Mouse (Mus musculus) limb, embryonic 10.5 days (tissue): Measurements from ENCODE around the gene Slc6a9. TPM values are rescaled to one million over a fixed set of nuclear protein-coding genes. Genes with fewer than 3 reads are reported as not detected.

Source experiments
- DNase-seq: peaks from one replicate; pipeline ENCODE4 v3.0.0-alpha.2; 2017; ENCODE audit warnings: low spot score
- H3K27ac ChIP-seq: fragments of 300-500 bp; sonication (generic); 2 replicates; pipeline ENCODE4 v1.5.1; 2016; ENCODE audit warnings: mild to moderate bottlenecking
- H3K27me3 ChIP-seq: fragments of 300-500 bp; sonication (generic); 2 replicates; pipeline ENCODE4 v1.6.1; 2016; ENCODE audit warnings: low read depth, mild to moderate bottlenecking; ENCODE audit not compliant: poor library complexity, severe bottlenecking
- H3K36me3 ChIP-seq: fragments of 300-500 bp; sonication (generic); 2 replicates; pipeline ENCODE4 v1.6.1; 2016; ENCODE audit warnings: mild to moderate bottlenecking, moderate library complexity
- H3K4me1 ChIP-seq: fragments of 300-500 bp; sonication (generic); 2 replicates; pipeline ENCODE4 v1.6.1; 2016
- H3K4me3 ChIP-seq: fragments of 300-500 bp; sonication (generic); 2 replicates; pipeline ENCODE4 v1.5.1; 2016; ENCODE audit warnings: mild to moderate bottlenecking, moderate library complexity
- H3K9me3 ChIP-seq: fragments of 300-500 bp; sonication (generic); replicated peaks from 2 replicates; pipeline ENCODE4 v1.6.1; 2016; ENCODE audit warnings: mild to moderate bottlenecking
- WGBS: fragments of 180-500 bp; shearing (Covaris S2); methylation state at CpG from one replicate; pipeline ENCODE4 v1.1.7; 2016; 5-methylcytosine and 5-hydroxymethylcytosine counted together
- polyA plus RNA-seq: library from polyadenylated mRNA; unstranded; fragments of >200 nt; fragmentation: Nextera tagmentation; extraction: Ambion mirVana; gene quantifications from 2 replicates; pipeline ENCODE4 v1.2.1, GENCODE M21; 2016

The Slc6a9 gene
- polyA plus RNA-seq, 1 experiment from 2014 or later, result 10.3 TPM

DNA sequence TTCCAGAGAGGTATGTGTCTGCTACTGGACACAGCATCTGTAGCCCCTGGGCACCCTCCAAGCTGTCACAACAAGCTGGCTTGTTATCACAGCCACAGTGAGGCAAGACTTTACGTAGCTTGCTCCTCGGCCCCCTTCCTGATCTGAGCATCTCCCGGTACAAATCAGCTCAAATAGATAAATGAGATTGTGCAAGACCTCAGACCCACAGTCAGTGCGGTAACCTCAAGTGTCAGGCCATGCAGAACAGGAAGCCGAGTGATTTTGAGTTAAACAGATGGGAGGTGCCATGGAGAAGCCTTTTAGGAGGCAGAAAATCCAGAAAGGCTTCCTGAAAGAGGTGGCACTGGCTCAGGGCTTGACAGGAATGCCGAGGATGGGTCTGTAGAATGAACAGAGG lies 32.7 kb downstream of the Slc6a9 start:
- no peaks in the 10 kb centered on the region for H3K9me3 ChIP-seq
- H3K4me3 ChIP-seq, result no peak overlapping the region
- 0 out of 2 replicates have a peak, but pooled peaks cover 2% of the 10 kb centered on the region for H3K36me3 ChIP-seq
- WGBS, result 82% methylated on average over 6 of the region's 6 CpGs
- DNase-seq, result no peak
- H3K27me3 ChIP-seq, result no peaks in the 10 kb centered on the region
- H3K4me1 ChIP-seq, result peaks cover 36% of the 10 kb centered on the region
- H3K27ac ChIP-seq, result no peak overlapping the region

DNA sequence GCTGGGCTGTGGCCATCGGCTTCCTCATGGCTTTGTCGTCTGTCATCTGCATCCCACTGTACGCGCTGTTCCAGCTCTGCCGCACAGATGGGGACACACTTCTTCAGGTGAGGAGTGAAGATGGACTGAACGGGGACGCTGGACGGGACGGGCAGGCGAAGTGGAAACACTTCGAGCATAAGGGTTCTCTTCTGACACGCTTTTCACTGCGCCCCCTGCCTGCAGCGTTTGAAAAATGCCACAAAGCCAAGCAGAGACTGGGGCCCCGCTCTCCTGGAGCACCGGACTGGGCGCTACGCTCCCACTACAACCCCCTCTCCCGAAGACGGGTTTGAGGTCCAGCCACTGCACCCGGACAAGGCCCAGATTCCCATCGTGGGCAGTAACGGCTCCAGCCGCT lies 33.5 kb downstream of the Slc6a9 start:
- H3K9me3 ChIP-seq, result no peaks in the 10 kb centered on the region
- 17% methylated on average over 24 of the region's 24 CpGs for WGBS
- peak; percentile 82 for DNase-seq
- 0 out of 2 replicates have a peak, but pooled peaks cover 2% of the 10 kb centered on the region for H3K36me3 ChIP-seq
- H3K4me3 ChIP-seq, result 0 out of 2 replicates have a peak overlapping the region, but pooled peaks have one; percentile 8
- no peaks in the 10 kb centered on the region for H3K27me3 ChIP-seq
- no peak overlapping the region for H3K27ac ChIP-seq
- peaks cover 38% of the 10 kb centered on the region for H3K4me1 ChIP-seq

DNA sequence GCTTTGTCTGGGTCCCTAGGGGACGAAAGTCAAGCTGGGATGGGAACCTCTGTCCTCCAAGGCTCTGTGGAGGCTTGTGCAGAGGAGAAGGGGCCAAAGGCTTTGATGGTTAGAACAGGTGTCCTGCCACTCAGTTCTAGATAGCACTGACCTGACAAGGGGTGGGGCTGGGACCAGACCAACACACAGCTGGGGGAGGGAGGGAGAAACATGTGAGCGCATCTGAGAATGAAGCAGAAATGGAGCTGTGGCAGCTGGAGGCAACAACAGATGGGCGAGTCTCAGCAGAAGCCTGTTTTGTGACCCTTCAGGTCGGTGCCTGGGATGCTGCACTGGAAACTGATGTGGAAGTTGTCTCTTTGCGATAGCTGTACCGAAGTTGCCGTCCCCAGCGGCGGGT lies 35.0 kb downstream of the Slc6a9 start:
- 69% methylated on average over 9 of the region's 9 CpGs for WGBS
- Histone ChIP-seq H3K4me1 (peaks cover 42% of the 10 kb centered on the region), H3K27me3 (no peaks in the 10 kb centered on the region), H3K9me3 (no peaks in the 10 kb centered on the region), H3K36me3 (peaks cover 14% of the 10 kb centered on the region), H3K4me3 (no peak overlapping the region), H3K27ac (no peak overlapping the region)
- DNase-seq, result no peak

DNA sequence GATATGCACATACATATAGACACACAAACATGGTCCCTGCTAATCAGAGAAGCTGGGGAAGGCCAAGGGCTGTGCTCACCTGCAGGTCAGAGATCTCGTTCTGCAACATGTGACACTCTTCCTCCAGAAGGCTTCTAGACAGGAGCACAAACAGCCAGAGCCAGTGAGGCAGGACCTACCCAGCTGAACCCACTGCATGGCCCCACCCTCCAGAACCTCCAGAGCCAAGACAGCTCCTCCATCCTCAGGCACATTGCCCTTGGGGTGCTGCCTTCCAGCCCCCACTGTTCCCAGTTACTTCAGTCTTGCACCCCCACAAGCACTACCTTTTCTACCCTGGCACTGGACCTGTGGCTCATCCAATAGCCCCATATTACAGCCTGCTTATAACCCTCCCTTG lies 36.1 kb downstream of the Slc6a9 start:
- no peaks in the 10 kb centered on the region for H3K9me3 ChIP-seq
- H3K4me1 ChIP-seq, result peaks cover 42% of the 10 kb centered on the region
- no peak overlapping the region for H3K4me3 ChIP-seq
- H3K27ac ChIP-seq, result no peak overlapping the region
- H3K36me3 ChIP-seq, result peaks cover 23% of the 10 kb centered on the region
- DNase-seq, result no peak
- no peaks in the 10 kb centered on the region for H3K27me3 ChIP-seq
- 63% methylated on average over 1 of the region's 1 CpGs for WGBS

DNA sequence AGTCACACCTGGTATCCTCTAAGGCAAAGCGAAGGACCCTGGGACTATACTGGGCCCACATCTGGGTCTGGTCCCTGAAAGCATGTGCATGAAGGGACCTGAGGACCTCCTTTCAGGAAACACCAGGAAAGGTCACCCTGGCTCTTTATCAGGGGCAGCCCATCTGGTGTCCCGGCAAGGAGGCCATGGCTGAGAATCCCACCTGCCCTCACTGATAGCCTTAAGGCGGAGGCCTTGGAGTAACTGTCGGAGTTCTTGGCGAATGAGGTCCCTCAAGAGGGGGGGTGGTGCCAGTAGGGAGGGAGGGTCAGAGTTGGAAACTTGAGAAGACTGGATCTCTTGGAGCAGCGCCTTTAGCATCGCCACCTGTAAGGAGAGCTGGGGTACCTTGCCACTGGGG lies 37.5 kb downstream of the Slc6a9 start:
- no peak for DNase-seq
- 57% methylated on average over 7 of the region's 7 CpGs for WGBS
- H3K4me1 ChIP-seq, result peaks cover 36% of the 10 kb centered on the region
- no peaks in the 10 kb centered on the region for H3K9me3 ChIP-seq
- H3K4me3 ChIP-seq, result peak overlapping the region; percentile 39; the same call in 1 of the 2 replicates
- H3K27ac ChIP-seq, result peak overlapping the region; percentile 56
- H3K27me3 ChIP-seq, result no peaks in the 10 kb centered on the region
- H3K36me3 ChIP-seq, result peaks cover 35% of the 10 kb centered on the region

DNA sequence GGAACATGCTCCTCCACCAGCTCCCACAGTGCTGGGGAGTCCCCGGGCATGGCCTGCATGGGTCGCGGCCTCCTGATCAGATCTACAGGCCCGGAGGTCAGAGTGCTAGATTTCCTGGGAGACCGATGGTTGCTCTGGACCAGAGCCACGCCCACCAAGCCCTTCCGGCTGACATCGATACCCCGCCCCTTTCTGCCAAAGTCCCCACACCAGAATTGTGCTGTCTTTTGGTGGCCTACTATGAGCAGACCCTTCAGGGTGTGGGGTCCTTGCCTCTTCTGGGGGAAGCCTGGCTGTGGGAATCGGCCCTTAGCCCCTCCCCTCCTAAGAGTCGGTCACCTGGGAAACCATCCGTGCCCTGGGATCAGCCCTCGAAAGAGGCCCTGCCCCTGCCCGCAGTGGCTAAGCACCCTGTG lies 38.2 kb downstream of the Slc6a9 start, which contains the start of gene Ccdc24:
Gene Ccdc24 (minus strand): TSS at position 87 of the 416 bp plus-strand sequence.
- 11% methylated on average over 14 of the region's 14 CpGs for WGBS
- Histone ChIP-seq H3K36me3 (peaks cover 42% of the 10 kb centered on the region), H3K4me3 (peak within 1 kb of the TSS; percentile 39), H3K27me3 (no peaks in the 10 kb centered on the region), H3K4me1 (peaks cover 36% of the 10 kb centered on the region), H3K27ac (peak within 1 kb of the TSS; percentile 56), H3K9me3 (no peaks in the 10 kb centered on the region)
- peak; percentile 44 for DNase-seq

DNA sequence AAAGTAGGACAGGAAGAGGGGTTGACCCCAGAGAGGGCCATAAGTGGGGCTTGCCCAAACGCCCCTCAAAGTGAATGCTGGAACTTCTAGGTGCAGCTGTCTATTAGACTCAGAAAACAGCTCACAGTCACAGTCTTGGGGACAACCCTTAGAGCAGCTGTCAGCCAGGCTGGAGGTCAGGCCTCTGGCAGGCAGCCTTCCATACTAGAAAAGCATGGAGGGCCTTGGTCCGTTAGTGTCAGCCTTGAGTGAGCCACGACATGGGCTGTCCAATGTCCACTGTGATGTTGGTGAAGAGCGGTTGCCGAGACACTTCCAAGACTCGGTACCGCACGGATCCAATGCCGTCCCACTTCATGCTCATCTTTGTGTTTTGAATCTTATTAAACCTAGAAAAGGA lies 39.3 kb downstream of the Slc6a9 start:
- Histone ChIP-seq H3K4me1 (peaks cover 30% of the 10 kb centered on the region), H3K27ac (no peak overlapping the region), H3K9me3 (no peaks in the 10 kb centered on the region), H3K36me3 (peaks cover 52% of the 10 kb centered on the region), H3K27me3 (no peaks in the 10 kb centered on the region), H3K4me3 (no peak overlapping the region)
- DNase-seq, result no peak
- 95% methylated on average over 9 of the region's 9 CpGs for WGBS

DNA sequence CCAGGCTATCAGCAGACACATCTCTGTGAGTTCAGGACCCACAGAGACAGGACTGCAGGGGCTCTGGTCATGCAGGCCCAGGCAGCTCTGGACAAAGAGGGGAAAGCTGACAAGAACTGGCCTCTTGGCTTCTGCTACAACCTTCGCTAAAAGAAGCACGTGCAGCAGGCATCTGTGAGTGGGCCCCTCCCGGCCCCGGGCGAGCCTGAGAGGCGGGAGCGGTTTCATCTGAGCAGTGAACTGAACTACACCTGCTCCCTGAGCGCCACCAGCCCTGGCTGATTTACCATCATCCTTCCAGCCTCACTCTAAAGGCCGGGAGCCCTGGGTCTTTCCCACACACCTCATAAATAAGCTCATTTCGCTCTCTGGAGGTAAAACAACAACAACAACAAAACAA lies 44.0 kb downstream of the Slc6a9 start:
- peaks cover 79% of the 10 kb centered on the region for H3K36me3 ChIP-seq

DNA sequence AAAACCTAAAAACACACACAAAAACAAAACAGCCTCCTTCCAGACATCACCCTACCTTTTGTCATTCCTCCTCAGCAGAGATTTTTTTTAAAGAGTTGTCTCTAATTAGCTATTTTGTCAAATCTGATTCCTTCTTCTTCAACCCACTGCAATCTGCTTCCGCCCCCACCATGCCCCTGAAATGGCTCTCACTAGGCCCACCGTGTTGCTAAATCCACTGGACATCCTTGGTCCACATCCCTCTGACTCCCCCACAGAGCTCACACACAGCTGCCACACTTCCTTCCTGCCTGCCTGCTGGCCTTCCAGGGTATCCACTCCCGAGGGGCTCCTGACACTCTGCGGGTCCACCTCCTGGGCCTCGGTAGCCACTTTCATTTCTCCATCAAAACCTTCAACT lies 44.4 kb downstream of the Slc6a9 start:
- Histone ChIP-seq H3K4me3 (no peak overlapping the region), H3K36me3 (peaks cover 75% of the 10 kb centered on the region), H3K9me3 (no peaks in the 10 kb centered on the region), H3K4me1 (peaks cover 32% of the 10 kb centered on the region), H3K27ac (no peak overlapping the region), H3K27me3 (no peaks in the 10 kb centered on the region)
- WGBS, result 79% methylated on average over 5 of the region's 5 CpGs
- no peak for DNase-seq

More for the DNA sequence above, 44.0 kb downstream of the Slc6a9 start:
- Histone ChIP-seq H3K9me3 (no peaks in the 10 kb centered on the region), H3K4me3 (no peak overlapping the region), H3K4me1 (peaks cover 31% of the 10 kb centered on the region), H3K27ac (no peak overlapping the region), H3K27me3 (no peaks in the 10 kb centered on the region)
- 77% methylated on average over 10 of the region's 10 CpGs for WGBS
- no peak for DNase-seq

DNA sequence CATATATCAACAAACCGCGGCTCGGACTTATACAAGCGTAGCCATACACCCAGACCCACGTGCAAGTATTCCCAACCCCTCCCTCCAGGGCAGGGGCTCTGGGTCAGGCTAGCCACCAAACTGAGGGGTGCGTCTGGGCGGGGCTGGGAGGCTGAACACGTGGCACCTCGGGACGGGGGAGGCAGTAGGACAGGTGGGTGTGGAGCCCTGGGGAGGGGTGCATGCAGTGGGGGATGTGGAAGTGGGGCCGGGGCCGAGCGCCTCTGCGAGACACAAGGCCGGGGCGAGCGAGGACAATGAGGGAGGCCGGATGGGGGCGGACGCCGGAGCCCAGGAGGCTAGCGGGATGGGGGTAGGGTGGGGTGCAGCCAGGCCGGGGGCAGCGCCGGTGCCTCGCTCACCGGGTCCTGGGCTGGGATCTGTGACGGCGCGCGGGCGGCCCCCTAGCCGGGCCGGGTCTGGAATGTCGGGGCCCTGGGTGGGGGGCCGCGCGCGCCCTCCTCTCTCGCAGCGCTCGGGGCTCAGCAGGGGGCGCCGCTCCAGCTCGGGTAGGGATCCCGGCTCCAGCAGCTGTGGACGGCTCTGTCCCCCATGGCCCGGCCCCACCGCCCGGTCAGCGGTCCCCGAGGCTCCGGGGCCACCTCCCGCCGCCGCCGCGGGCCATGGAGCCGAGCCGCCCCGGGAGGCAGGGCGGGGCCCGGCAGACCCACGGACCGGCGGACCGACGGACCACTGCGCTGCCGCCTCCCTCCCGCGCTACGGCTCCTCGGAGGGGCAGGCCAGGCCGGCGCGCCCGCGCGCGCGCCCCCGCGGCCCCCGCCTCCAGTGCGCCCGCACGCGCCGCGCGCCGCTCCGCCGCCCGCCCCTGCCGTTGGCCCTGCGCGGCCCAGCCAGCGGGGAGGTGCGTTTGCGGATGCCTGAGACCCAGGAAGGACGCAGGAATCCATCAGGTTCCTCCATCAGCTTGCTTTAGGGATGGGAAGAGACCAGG lies 48.7 kb downstream of the Slc6a9 start, which contains the start of gene B4galt2:
Gene B4galt2 (minus strand): TSS at position 787 of the 991 bp plus-strand sequence.
- Histone ChIP-seq H3K4me3 (peak within 1 kb of the TSS; percentile 93), H3K27ac (peak within 1 kb of the TSS; percentile 94), H3K27me3 (no peaks in the 10 kb centered on the region), H3K36me3 (peaks cover 56% of the 10 kb centered on the region), H3K4me1 (peaks cover 59% of the 10 kb centered on the region), H3K9me3 (no peaks in the 10 kb centered on the region)
- DNase-seq, result peak; percentile 79
- WGBS, result under 1% methylated on average over 95 of the region's 103 CpGs

DNA sequence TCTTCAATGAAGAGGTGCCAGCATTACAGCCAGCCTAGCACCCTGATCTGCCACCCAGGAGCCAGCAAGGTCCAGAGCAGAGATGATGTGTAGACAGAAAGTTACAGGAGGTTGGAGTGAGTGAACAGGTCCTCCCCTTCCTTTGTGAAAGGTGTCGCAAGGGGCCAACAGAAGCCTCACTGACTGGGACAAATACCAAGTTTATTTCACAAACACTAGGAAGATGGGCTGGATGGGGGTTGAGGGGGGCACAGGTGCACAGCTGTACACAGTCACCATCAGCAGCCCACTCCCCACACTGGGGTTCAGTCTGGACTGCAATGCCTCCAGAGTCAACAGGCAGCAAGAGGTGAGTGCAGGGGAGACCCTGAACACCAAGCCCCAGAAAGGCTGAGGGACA lies 49.8 kb downstream of the Slc6a9 start:
- Histone ChIP-seq H3K9me3 (no peaks in the 10 kb centered on the region), H3K27me3 (no peaks in the 10 kb centered on the region), H3K4me3 (peak overlapping the region; percentile 93; the same call in 1 of the 2 replicates), H3K27ac (no peak overlapping the region), H3K36me3 (peaks cover 49% of the 10 kb centered on the region), H3K4me1 (peaks cover 54% of the 10 kb centered on the region)
- WGBS, result 100% methylated on average over 1 of the region's 1 CpGs
- no peak for DNase-seq

DNA sequence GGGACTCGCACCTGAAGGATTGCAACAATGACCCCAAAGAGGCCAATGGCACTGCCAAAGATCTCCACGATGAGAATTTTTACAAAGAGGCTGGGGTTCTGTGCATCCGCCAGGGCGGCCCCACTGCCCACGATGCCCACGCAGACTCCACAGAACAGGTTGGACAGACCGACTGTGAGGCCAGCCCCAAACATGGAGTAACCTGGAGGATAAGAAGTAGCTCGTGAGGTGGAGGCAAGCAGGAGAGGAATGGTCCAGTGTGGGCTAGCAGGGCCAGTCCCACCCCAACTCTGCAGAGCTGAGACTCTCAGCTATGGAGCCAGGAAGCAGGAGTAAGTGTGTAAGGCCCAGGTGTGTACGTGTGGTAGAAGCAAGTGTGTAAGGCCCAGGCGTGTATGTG lies 50.8 kb downstream of the Slc6a9 start:
- H3K4me1 ChIP-seq, result peaks cover 54% of the 10 kb centered on the region
- peaks cover 49% of the 10 kb centered on the region for H3K36me3 ChIP-seq
- 94% methylated on average over 10 of the region's 10 CpGs for WGBS
- DNase-seq, result no peak
- no peaks in the 10 kb centered on the region for H3K9me3 ChIP-seq
- no peak overlapping the region for H3K27ac ChIP-seq
- no peak overlapping the region for H3K4me3 ChIP-seq
- no peaks in the 10 kb centered on the region for H3K27me3 ChIP-seq

DNA sequence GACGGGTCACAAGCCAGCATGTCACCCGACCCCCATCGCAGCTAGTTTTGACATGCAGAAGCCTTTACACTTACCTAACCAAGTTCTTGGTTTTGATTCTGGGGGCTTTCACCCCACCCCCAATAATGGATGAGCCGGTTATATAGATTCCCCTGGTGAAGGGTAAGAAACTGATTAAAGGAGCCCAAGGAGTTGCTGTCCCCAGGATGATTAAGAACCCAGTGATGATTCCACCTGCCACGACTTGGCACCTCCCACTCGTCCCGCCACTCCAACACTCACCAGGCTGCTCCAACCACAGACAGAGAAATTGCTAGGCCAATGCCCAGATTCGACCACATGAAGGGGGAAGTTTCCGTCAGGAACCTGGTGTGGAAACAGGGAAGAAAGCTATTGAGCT lies 51.7 kb downstream of the Slc6a9 start:
- Histone ChIP-seq H3K4me1 (peaks cover 55% of the 10 kb centered on the region), H3K4me3 (peak overlapping the region; percentile 93), H3K9me3 (no peaks in the 10 kb centered on the region), H3K36me3 (peaks cover 47% of the 10 kb centered on the region), H3K27ac (no peak overlapping the region), H3K27me3 (no peaks in the 10 kb centered on the region)
- no peak for DNase-seq
- 81% methylated on average over 9 of the region's 9 CpGs for WGBS
